Mouse (Mus musculus) regulatory T cell (primary cell): ENCODE measurements around the gene Ankrd34a.

Source experiments
- in situ Hi-C: fragments of 300-600 bp; cut with MboI, MseI; formaldehyde crosslinking; loops from one replicate; pipeline ENCODE4 v1.15.1; 2025; ENCODE audit warnings: high pct_unique_total_duplicates

Ankrd34a gene

DNA sequence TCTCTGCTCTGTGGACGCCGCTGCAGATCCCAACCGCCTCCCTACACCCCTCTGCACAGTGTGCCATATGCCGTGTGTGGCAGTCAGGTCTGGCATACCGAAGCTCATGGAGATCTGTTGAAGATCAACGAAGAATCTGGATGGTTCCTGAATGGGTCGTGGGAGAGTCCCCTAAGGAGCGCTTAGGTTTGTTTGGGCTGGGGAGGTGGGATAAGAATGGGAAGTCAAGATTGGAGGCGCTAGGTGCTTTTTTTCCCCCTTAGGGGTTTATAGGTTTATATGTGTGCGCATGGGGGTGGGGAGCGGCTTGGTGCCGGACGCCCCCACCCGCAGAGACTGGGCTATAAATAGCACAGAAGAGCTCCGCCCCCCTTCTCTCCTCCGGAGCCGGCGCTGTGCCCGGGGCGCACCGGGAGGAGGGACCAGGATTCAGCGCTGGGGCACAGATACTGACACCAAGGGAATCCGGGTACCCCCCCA is at the start of gene Ankrd34a:
Ankrd34a (plus strand) TSS at position 409 of the 480 bp plus-strand sequence.
- in situ Hi-C loops = no loop called here

DNA sequence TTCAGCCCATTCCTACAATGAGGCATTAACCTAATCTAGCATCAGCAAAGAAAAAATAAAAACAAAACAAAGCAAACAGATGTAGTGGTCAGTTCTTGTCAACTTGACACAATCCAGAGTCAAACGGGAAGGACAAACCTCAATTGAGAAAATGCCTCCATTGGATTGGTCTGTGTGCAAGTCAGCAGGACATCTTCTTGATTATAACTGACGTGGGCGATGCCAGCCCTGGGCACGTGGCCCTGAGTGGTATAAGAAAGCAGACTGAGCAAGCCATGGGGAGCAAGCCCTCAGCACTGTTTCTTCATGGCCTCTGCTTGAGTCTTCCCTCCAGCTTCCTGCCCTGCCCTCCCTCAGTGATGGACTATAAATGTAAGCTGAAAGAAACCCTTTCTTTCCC is 49.6 kb upstream of the Ankrd34a start:
- in situ Hi-C loops = no loop called here

DNA sequence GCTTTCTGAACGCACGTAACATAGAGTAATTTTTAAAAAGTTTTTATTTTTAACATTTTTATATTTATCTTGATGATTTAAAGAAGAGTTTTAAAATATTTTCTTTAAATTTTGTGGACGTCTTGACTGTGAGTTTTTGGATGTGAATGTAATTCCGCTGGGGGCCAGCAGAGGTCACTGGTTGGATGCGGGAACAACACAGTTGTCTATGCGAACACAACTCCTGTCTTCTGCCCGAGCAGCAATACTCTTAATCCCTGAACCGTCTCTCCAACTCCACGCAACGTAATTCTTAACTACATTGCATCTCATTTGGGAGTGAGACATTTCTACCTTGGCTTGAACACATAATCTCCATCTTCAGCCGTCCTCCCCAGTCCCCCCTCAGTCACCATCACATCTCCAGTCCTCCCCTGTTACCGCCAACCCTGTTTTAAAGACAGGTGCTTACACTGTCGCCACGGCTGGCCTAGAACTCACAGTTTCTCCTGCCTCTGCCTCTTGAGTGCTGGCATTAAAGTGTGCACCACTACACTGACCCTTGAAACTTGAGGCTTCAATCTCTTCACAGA is 49.0 kb upstream of the Ankrd34a start:
- in situ Hi-C loops = no loop called here

DNA sequence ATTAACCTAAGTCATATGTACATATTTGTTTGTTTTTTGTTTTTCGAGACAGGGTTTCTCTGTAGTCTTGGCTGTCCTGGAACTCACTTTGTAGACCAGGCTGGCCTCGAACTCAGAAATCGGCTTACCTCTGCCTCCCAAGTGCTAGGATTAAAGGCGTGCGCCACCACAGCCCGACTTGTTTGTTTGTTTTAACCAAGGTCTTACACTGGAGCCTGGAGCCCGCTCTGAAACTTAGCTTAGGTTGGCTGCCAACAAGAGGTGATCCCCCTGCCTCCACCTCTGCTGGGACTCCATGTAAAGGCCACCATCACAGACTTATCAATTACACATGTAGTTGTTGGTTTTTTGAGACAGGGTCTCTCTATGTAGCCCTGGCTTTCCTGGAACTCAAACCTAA is 47.6 kb upstream of the Ankrd34a start:
- in situ Hi-C loops = no loop called here

DNA sequence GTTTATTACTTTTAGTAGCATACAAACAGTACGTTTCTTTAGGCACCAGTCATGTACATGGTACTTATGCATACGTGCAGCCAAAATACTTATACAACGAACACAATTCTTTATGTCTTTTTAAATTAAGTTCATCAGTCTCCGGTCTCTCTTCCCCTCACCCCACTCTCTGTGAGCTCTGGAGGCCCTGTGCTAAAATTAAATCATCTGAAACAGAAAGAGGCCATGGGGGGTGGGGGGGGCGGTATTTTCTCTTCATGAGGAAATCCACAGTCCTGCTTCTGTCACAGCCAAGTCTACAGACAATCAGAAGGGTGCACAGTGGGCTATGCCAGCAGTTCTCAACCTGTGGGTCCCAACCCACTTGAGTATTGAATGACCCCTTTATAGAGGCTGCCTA is 47.1 kb upstream of the Ankrd34a start:
- in situ Hi-C loops = no loop called here

DNA sequence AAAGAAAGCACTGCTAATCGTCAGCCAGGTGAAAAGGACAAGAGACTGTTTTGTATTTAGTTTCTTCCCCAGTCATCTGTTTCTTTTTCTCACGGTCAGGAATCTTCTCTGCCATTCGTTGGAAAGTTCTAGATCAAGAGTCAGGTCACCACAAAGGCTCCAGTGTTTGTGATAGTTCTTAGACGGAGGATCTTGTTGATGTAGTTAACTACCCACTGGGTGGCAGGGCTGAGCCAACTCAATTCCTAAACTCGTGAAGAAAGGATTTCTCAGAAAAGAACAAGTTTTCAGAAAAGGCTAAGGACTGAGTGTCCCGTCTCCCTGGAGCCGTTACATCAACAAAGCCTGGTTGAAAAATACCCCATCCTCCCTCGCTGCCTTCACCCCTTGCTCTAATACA is 45.2 kb upstream of the Ankrd34a start:
- in situ Hi-C loops = loop anchor here (25.0 kb wide), 1 partner anchor 1386 kb away; no protein-coding TSS in a partner anchor

DNA sequence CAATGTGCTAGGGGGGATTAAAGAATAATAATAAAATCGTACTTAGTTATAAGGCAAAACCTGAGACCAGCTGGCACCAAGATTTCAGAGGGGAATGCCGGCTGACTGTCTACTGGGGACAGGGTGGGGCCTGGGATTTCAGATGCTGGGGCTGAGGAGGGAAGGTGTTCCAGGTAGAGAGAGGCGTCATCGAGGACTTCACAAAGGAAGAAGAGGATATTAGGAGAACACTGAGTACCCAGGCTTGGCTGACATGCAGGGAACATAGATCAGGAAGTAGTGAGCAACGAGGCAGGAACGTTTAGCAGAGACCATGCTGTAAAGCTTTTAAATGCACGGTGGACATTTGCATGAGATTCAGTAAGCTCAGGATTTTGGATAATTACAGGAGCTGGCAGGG is 44.5 kb upstream of the Ankrd34a start:
- in situ Hi-C loops = loop anchor here (25.0 kb wide), 1 partner anchor 1385 kb away; no protein-coding TSS in a partner anchor

DNA sequence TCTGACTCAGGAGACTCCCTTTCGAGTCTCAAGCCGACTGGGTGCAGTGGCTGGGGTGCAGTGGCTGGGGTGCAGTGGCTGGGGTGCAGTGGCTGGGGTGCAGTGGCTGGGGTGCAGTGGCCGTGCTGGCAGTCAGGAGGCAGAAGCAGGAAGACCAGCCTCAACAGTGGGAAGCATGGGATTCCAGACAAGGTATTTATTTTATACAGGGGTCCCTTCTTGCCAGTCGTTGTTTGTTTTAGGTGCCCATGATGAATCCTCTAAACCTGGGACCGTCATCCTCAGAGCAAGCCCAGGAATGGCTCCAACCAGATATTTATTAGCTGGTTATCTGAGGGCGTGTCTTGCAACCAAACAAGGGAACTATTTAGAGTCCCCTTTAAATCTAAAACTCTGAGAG is 42.8 kb upstream of the Ankrd34a start:
- in situ Hi-C loops = loop anchor here (25.0 kb wide), 1 partner anchor 1384 kb away; no protein-coding TSS in a partner anchor

DNA sequence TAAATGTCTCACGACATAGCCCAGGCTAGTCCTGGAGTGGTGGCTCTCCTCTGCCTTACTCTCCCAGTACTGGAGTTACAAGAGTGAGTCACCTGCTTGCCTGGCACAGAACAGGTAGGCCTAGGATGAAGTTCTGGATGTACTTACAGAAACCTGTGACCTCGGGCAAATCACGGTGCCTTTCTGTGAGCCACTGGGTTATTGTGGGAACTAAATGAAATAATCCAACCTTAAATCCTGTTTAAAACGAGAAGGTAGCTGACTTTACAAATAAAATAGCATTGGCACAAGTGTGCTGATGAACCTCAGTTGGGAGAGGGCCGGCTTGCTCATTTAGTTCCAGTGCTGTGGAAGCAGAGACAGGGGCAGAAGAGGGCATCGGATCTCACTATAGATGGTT is 42.2 kb upstream of the Ankrd34a start:
- in situ Hi-C loops = loop anchor here (25.0 kb wide), 1 partner anchor 1383 kb away; no protein-coding TSS in a partner anchor

DNA sequence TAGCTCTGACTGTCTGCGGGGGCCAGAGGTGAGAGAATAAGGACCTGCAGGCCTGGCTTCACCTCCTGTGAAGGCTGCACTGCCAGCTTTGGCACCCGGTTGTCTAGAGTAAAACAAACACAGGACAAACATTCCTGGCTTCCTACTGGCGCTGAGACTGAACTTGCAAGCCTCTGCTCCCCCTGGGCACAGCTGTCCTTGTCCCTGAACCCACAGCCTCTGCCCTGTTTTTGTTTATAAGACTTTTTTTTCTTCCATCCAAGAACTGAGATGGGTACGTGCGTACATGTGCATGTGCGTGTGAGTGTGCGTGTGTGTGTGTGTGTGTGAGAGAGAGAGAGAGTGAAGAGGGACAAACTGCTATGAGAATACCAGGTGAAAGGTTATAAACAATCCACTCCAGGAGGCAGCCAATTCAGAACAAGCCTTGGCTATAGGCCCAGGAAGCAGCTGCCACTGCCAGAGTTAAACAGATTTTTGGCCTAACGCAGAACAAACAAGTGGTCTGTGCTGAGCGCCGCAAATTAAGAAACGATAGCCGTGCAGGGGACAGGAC is 41.3 kb upstream of the Ankrd34a start:
- in situ Hi-C loops = loop anchor here (25.0 kb wide), 1 partner anchor 1382 kb away; no protein-coding TSS in a partner anchor

DNA sequence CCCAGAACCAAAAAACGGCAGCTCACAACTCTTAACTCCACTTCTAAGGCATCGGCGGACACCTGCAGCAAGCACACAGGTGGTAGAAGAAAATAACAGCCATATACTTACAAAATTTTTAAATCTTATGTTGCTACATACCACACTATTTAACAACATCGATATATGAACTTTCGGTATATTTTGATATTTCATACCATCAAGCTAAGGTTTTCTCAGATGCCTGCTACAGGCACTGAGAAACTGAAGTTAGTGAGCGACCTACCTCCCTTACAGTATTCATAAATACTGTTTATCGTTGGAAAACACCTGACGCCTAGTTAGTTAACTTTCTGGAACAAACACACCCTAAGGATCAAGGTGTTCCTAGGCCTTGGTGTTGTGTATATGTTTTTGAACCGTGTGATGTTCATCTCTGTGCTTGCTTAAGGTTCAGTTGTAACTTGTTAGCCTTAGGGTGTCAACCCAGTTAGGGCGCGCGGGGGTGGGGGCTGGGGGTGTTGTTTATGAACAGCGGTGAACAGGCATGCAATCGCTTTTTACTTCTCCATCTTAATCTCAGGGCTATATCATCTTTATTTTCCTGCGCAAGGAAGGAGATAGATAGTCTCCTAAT is 40.3 kb upstream of the Ankrd34a start:
- in situ Hi-C loops = loop anchor here (25.0 kb wide), 1 partner anchor 1381 kb away; no protein-coding TSS in a partner anchor

DNA sequence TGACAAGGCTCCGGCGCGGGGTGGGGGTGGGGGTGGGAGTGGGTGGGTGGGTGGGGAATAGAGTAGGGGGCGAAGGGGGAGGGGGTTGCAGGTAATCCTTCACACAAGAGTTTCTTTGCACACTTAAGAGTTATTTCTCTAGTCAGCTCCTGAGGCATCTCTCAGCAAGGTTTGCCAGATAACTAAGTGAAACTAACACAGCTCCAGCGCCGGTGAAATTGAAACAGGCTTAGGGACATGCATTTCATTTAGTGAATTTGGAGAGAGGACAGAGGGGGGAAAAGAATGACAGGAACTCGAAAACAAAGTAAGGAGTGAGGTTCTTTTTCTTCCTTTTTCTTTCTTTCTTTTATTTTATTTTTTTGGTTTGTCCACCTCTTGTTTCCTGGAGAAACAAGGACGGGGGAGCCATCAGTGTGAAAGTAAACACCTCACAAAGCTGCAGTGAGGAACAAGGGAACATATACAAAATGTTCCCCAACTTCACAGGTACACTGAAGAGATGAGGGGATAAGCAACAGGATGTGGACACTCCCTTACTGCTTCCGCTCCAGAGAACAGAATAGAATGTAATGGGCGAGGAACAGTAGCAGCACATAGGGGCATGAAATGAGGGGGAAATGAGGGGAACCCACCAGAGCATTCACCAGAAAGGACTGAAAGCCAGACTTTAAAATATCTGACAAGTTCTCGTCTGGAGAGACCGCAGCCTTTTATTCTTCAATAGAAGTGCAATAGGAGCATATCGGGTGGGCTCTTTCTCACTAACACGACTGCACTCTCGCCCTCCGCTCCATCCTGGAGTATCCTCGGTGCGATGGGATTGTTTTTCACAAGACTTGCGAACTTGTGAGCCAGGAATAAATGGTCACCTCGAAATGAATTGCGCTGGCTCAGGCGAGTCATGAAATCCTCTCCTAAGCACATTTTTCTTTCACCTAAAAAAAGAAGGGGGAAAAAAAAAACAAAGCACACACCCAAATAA is 39.5 kb upstream of the Ankrd34a start:
- in situ Hi-C loops = loop anchor here (25.0 kb wide), 1 partner anchor 1380 kb away; no protein-coding TSS in a partner anchor

DNA sequence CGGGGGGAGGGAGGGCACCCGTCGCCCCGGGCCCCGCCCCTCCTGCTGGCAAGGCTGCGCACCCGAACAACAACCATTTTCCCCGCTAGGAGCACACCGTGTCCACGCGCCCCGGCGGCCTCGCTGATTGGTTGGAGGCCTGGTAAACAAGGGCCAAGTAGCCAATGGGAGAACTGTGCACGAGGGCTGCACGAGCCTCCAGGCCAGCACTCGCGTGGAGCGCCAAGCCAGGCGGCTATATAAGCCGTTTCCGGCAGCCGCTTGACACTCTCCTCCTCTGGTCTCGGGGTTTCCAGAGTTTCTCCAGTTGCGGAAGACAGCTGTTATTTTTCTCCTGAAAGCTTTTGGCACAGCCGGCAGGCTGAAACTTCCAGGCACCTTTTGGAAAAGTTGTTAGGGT is 38.7 kb upstream of the Ankrd34a start, which contains the start of gene Txnip:
Txnip (plus strand) TSS at position 264 of the 400 bp plus-strand sequence.
- in situ Hi-C loops = loop anchor here (25.0 kb wide), 1 partner anchor 1380 kb away; no protein-coding TSS in a partner anchor

DNA sequence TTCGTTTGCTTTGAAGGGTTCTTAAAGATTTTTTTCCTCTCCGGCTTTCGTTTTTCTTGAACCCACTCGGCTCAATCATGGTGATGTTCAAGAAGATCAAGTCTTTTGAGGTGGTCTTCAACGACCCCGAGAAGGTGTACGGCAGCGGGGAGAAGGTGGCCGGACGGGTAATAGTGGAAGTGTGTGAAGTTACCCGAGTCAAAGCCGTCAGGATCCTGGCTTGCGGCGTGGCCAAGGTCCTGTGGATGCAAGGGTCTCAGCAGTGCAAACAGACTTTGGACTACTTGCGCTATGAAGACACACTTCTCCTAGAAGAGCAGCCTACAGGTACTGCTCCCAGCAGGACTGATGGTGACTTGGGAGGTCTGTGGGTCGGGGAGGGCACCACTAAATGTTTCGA is 38.3 kb upstream of the Ankrd34a start:
- in situ Hi-C loops = loop anchor here (25.0 kb wide), 1 partner anchor 1379 kb away; no protein-coding TSS in a partner anchor

DNA sequence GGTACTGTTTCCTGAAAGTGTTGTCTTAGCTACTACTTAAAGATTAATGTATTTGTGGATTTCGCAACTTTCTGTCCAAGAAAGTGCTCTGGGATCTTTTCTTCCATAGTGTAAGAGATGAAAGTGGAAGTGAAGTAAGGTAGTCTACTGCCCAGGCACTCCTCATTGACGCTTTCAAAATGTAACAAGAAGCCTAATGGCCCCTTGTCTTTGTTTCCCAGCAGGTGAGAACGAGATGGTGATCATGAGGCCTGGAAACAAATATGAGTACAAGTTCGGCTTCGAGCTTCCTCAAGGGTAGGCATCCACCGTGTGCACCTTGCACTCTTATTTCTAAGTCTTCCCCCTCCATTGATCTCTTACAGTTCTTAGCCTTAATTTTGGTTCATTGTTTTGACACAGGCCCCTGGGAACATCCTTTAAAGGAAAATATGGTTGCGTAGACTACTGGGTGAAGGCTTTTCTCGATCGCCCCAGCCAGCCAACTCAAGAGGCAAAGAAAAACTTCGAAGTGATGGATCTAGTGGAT is 37.7 kb upstream of the Ankrd34a start:
- in situ Hi-C loops = loop anchor here (25.0 kb wide), 1 partner anchor 1379 kb away; no protein-coding TSS in a partner anchor

DNA sequence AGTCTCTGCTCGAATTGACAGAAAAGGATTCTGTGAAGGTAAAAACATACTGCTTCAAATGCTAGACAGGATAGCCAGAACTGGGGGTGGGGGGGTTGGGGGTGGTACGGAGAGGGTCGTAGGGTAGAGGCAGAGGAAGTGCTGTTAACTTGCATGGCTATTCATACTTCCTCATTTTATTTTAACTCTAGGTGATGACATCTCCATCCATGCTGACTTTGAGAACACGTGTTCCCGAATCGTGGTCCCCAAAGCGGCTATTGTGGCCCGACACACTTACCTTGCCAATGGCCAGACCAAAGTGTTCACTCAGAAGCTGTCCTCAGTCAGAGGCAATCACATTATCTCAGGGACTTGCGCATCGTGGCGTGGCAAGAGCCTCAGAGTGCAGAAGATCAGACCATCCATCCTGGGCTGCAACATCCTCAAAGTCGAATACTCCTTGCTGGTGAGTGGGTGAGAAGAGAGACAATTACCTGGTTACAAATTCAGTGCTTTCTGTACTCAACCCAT is 37.0 kb upstream of the Ankrd34a start:
- in situ Hi-C loops = loop anchor here (25.0 kb wide), 1 partner anchor 1378 kb away; no protein-coding TSS in a partner anchor

DNA sequence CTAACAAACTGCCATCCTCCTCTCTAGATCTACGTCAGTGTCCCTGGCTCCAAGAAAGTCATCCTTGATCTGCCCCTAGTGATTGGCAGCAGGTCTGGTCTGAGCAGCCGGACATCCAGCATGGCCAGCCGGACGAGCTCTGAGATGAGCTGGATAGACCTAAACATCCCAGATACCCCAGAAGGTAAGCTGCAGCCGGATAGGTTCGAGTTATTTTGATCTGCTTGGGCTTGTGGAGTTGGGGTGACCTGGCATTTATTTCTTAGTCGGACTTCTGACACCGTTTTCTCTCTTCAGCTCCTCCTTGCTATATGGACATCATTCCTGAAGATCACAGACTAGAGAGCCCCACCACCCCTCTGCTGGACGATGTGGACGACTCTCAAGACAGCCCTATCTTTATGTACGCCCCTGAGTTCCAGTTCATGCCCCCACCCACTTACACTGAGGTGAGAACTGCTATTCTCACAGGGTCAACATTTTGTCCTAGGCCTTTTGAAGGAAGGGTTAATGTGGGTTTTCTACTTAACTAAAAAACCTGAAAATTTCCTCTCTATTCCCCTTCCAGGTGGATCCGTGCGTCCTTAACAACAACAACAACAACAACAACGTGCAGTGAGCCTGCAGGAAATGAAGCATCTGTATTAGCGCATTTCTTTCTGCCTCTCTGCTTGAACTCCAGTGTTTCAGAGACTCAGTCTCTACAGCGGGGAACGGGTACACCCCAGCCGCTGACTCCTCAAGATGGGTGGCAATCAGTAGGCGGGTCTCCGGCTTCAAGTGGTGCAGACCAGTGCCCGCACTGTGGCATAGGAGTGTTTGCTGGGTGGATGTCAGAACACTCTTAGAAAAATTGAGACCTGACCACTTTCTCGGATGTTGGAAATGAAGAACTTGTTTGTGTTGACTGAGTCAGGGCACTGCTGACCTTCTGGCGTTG is 36.3 kb upstream of the Ankrd34a start:
- in situ Hi-C loops = loop anchor here (10.0 to 25.0 kb wide), 2 partner anchors 735 to 1377 kb away; partner anchors contain the start of gene Bcl9

DNA sequence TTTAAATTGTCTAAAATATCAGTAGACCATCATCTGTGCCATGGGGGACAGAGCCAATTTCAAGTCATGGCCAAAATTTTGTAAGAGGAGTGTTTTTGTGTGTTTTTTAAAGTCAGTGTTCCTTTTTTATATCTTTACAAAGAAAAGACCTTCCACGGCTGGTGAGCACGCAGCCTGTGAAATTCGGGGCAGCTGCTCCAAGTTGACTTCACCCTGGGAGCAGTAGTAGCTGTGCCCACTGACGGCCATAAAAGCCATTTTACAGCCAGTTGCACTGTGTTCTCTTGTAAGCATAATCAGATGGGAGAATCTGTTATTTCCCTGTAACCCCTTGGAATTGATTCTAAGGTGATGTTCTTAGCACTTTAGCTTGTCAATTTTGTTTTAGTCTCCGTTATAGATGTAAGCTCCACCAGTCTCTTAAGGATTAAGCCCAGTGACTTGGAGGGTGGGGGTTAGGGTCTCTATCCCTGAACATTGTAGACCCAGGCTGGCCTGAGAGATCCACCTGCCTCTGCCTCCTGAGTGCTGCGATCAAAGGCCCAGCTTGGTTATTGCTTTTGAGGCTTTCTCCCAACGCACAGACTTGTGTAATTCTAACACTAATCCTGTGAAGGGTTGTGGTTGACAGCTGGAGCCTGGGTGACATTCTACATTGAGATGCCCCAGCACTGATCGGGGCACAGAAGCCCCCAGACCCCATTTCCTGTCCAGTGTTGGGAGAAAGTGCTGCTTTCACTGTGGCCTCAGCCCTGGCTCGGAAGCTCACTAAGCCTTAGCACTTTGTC is 35.4 kb upstream of the Ankrd34a start:
- in situ Hi-C loops = loop anchor here (10.0 to 25.0 kb wide), 2 partner anchors 734 to 1376 kb away; partner anchors contain the start of gene Bcl9
